Mouse (Mus musculus) MEL (cell line): ENCODE measurements at regions not wholly inside any gene's neighbourhood (a gene's known extent, or its start where the extent isn't known, plus 50 kb on each side); places are given as distances from the start of the nearest gene placed in this dataset.

Experiments used
- DNase-seq: peaks from one replicate; pipeline ENCODE4 v3.0.0; 2011; ENCODE audit warnings: low read depth, low spot score
- H3K27ac ChIP-seq: 2 replicates; pipeline ENCODE4 v1.5.1; 2012; ENCODE audit warnings: low read depth, mild to moderate bottlenecking, control low read depth, low read length, moderate library complexity; ENCODE audit not compliant: control insufficient read depth
- H3K27me3 ChIP-seq, 2 experiments: fragments of 150-350 bp in 1 of 2; sonication (generic) in 1 of 2; 2 replicates each; pipeline ENCODE4 v1.6.1; 2012; ENCODE audit warnings: low read length in 2 of 2, mild to moderate bottlenecking in 2 of 2, improper control_type of control experiment in 1 of 2, moderate library complexity in 1 of 2; ENCODE audit not compliant: insufficient read depth in 2 of 2, control insufficient read depth in 1 of 2
- H3K36me3 ChIP-seq, 2 experiments: 2 replicates each; pipeline ENCODE4 v1.6.1; 2012 to 2014; ENCODE audit warnings: low read length in 2 of 2, improper control_type of control experiment in 1 of 2, inconsistent platforms in 1 of 2, mild to moderate bottlenecking in 1 of 2; ENCODE audit not compliant: insufficient read depth in 2 of 2, control insufficient read depth in 1 of 2
- H3K4me1 ChIP-seq, 2 experiments: fragments of 150-350 bp in 1 of 2; sonication (generic) in 1 of 2; 2 replicates each; pipeline ENCODE4 v1.6.1; 2012; ENCODE audit warnings: low read length in 2 of 2, improper control_type of control experiment in 1 of 2, mild to moderate bottlenecking in 1 of 2; ENCODE audit not compliant: insufficient read depth in 2 of 2, control insufficient read depth in 1 of 2
- H3K4me3 ChIP-seq, 2 experiments: fragments of 150-350 bp in 1 of 2; sonication (generic) in 1 of 2; 2 replicates each; pipeline ENCODE4 v1.5.1; 2012; ENCODE audit warnings: low read depth in 2 of 2, low read length in 2 of 2, mild to moderate bottlenecking in 2 of 2, moderate library complexity in 2 of 2, control low read depth in 1 of 2, improper control_type of control experiment in 1 of 2; ENCODE audit not compliant: control insufficient read depth in 1 of 2, insufficient read depth in 1 of 2
- H3K79me2 ChIP-seq: 2 replicates; pipeline ENCODE4 v1.6.1; 2012; ENCODE audit warnings: mild to moderate bottlenecking, low read length, moderate library complexity; ENCODE audit not compliant: control insufficient read depth, poor library complexity, insufficient read depth
- H3K9ac ChIP-seq: 2 replicates; pipeline ENCODE4 v1.6.1; 2012; ENCODE audit warnings: low read depth, mild to moderate bottlenecking, control low read depth, low read length, moderate library complexity; ENCODE audit not compliant: control insufficient read depth, poor library complexity, severe bottlenecking
- H3K9me3 ChIP-seq: fragments of 150-350 bp; sonication (generic); replicated peaks from 2 replicates; pipeline ENCODE4 v1.6.1; 2012; ENCODE audit warnings: mild to moderate bottlenecking, low read length, improper control_type of control experiment, moderate library complexity; ENCODE audit not compliant: insufficient read depth
- BHLHE40 ChIP-seq: IDR thresholded peaks from 2 replicates; pipeline ENCODE4 v1.6.1; 2012; ENCODE audit warnings: low read depth, mild to moderate bottlenecking, inconsistent platforms, low read length, improper control_type of control experiment, borderline replicate concordance
- CHD1 ChIP-seq: IDR thresholded peaks from 2 replicates; pipeline ENCODE4 v1.6.1; 2012; ENCODE audit warnings: low read depth, mild to moderate bottlenecking, inconsistent platforms, low read length, improper control_type of control experiment
- ELF1 ChIP-seq: IDR thresholded peaks from 2 replicates; pipeline ENCODE4 v1.6.1; 2014; ENCODE audit warnings: low read depth, mild to moderate bottlenecking, inconsistent platforms, low read length, improper control_type of control experiment, moderate library complexity
- EP300 ChIP-seq, 2 experiments: IDR thresholded peaks; 2 replicates each; pipeline ENCODE4 v1.6.1; 2011; ENCODE audit warnings: improper control_type of control experiment in 2 of 2, low read length in 2 of 2, low read depth in 1 of 2, mild to moderate bottlenecking in 1 of 2
- ETS1 ChIP-seq: IDR thresholded peaks from 2 replicates; pipeline ENCODE4 v1.6.1; 2012; ENCODE audit warnings: low read depth, mild to moderate bottlenecking, inconsistent platforms, low read length, improper control_type of control experiment, moderate library complexity
- GABPA ChIP-seq: IDR thresholded peaks from 2 replicates; pipeline ENCODE4 v1.6.1; 2012; ENCODE audit warnings: low read depth, mild to moderate bottlenecking, inconsistent platforms, low read length, improper control_type of control experiment, moderate library complexity
- GATA1 ChIP-seq: IDR thresholded peaks from 2 replicates; pipeline ENCODE4 v1.6.1; 2011; ENCODE audit warnings: low read depth, low read length, improper control_type of control experiment
- JUND ChIP-seq: IDR thresholded peaks from 2 replicates; pipeline ENCODE4 v1.6.1; 2011; ENCODE audit warnings: low read depth, mild to moderate bottlenecking, improper control_type of control experiment, low read length
- KAT2A ChIP-seq: conservative IDR thresholded peaks from 2 replicates; pipeline ENCODE4 v1.6.1; 2012; ENCODE audit warnings: low read depth, low read length, improper control_type of control experiment, inconsistent platforms
- MAX ChIP-seq: IDR thresholded peaks from 2 replicates; pipeline ENCODE4 v1.6.1; 2011; ENCODE audit warnings: low read length, improper control_type of control experiment
- MAZ ChIP-seq: IDR thresholded peaks from 2 replicates; pipeline ENCODE4 v1.6.1; 2012; ENCODE audit warnings: low read depth, mild to moderate bottlenecking, inconsistent platforms, low read length, improper control_type of control experiment
- MXI1 ChIP-seq: IDR thresholded peaks from 2 replicates; pipeline ENCODE4 v1.6.1; 2011; ENCODE audit warnings: mild to moderate bottlenecking, low read depth, low read length, improper control_type of control experiment
- POLR2AphosphoS2 ChIP-seq: IDR thresholded peaks from 2 replicates; pipeline ENCODE4 v1.6.1; 2011; ENCODE audit warnings: low read length, improper control_type of control experiment
- RAD21 ChIP-seq: IDR thresholded peaks from 2 replicates; pipeline ENCODE4 v1.6.1; 2011; ENCODE audit warnings: mild to moderate bottlenecking, low read depth, low read length, improper control_type of control experiment
- RCOR1 ChIP-seq: IDR thresholded peaks from 2 replicates; pipeline ENCODE4 v1.6.1; 2012; ENCODE audit warnings: low read depth, mild to moderate bottlenecking, inconsistent platforms, low read length, improper control_type of control experiment
- SIN3A ChIP-seq: IDR thresholded peaks from 2 replicates; pipeline ENCODE4 v1.6.1; 2012; ENCODE audit warnings: low read length, improper control_type of control experiment, inconsistent platforms
- TAL1 ChIP-seq: IDR thresholded peaks from 2 replicates; pipeline ENCODE4 v1.6.1; 2012; ENCODE audit warnings: mild to moderate bottlenecking, inconsistent platforms, low read length, moderate library complexity, mixed read lengths
- TCF12 ChIP-seq: IDR thresholded peaks from 2 replicates; pipeline ENCODE4 v1.6.1; 2014; ENCODE audit warnings: low read depth, mild to moderate bottlenecking, inconsistent platforms, low read length, improper control_type of control experiment, moderate library complexity
- USF2 ChIP-seq, 2 experiments: IDR thresholded peaks; 2 replicates each; pipeline ENCODE4 v1.6.1; 2011 to 2012; ENCODE audit warnings: improper control_type of control experiment in 2 of 2, low read length in 2 of 2, borderline replicate concordance in 1 of 2, inconsistent platforms in 1 of 2, low read depth in 1 of 2, mild to moderate bottlenecking in 1 of 2; ENCODE audit not compliant: insufficient read depth in 1 of 2
- ZC3H11A ChIP-seq: IDR thresholded peaks from 2 replicates; pipeline ENCODE4 v1.6.1; 2012; ENCODE audit warnings: low read depth, mild to moderate bottlenecking, inconsistent platforms, low read length, improper control_type of control experiment
- ZNF384 ChIP-seq: IDR thresholded peaks from 2 replicates; pipeline ENCODE4 v1.6.1; 2012; ENCODE audit warnings: low read depth, mild to moderate bottlenecking, inconsistent platforms, low read length, improper control_type of control experiment

DNA sequence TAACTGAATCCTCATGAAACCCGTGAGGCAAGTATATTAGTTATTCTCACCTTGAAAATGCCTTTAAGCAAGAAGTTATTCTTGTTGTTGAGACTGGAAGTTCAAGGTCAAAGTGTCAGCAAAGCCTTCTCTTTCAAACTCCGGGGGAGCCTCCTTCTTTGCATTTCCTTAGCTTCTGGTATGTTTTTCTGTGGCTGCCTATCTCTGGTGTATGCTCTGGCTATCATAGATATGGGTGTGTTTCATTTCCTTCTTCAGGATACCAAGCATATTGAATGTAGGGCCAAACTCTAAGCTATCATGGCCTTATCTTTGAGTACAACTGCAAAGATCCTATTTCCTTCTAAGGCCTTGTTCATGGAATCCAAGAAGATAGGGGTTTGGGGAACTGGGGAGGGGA is 213.1 kb upstream of the Atp5g3 start:
- H3K79me2 ChIP-seq = no peaks in the 10 kb centered on the region
- H3K27ac ChIP-seq = no peak overlapping the region
- peaks cover 6 to 19% of the 10 kb centered on the region in 2 experiments for H3K4me1 ChIP-seq
- DNase-seq = peak; percentile 59
- no peak overlapping the region for H3K4me3 ChIP-seq
- H3K9ac ChIP-seq = no peak overlapping the region
- no peaks in the 10 kb centered on the region; a peak in 2 of 4 replicates for H3K27me3 ChIP-seq
- peaks cover 0 to 31% of the 10 kb centered on the region in 2 experiments; a peak in 2 of 4 replicates for H3K36me3 ChIP-seq
- TF ChIP-seq KAT2A (no peak), EP300 (IDR thresholded peaks at IDR 0.05; ENCODE audit: low read depth in 1 of 2, low read length in 2 of 2) (peak; percentile 83 to 85), TCF12 (peak; percentile 84), CHD1 (no peak), ETS1 (peak; percentile 66), SIN3A (peak; percentile 41), GATA1 (peak; percentile 85), JUND (no peak), TAL1 (peak; percentile 11; the same call in 1 of the 2 replicates), RCOR1 (peak; percentile 71; the same call in 1 of the 2 replicates), ELF1 (0 out of 2 replicates have a peak, but pooled peaks have one; percentile 18)
- no peaks in the 10 kb centered on the region for H3K9me3 ChIP-seq

DNA sequence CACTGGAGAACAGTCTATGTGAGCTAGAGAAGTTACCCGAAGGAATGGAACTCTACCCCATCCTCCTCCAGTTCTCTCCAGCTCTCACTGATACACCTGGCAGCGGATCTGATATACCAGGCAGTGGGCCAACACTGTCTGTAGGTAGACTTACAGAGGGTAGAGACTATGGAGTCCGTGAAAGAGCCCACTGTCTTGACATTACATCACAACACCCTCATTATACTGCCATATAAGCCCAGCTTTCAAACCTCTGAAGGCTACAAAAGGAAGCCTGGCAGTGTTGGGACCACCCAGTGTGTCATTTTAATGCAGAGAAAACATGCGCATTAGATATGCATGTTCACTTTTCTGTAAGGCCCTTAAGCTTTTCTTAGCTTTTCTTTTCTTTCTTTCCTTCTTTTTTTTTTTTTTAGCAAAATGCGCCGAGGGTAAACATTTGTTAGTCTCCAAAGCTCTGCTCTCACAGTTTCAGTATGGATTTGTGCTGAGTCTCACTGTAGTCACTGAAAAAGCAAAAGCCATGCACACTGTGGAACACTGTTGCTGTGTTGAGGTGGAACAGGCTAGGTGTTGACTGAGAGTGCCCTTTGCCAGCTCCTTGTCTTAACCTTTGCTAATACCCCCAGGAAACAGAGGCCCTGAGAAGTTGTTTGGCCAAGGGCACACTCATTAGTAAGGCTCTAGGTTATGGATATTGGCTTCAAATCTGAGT is 212.4 kb upstream of the Atp5g3 start:
- no peak for DNase-seq
- H3K36me3 ChIP-seq = peaks cover 0 to 29% of the 10 kb centered on the region in 2 experiments; a peak in 2 of 4 replicates
- no peak overlapping the region for H3K4me3 ChIP-seq
- no peaks in the 10 kb centered on the region for H3K9me3 ChIP-seq
- H3K4me1 ChIP-seq = peaks cover 6 to 19% of the 10 kb centered on the region in 2 experiments
- no peak overlapping the region for H3K9ac ChIP-seq
- H3K27ac ChIP-seq = no peak overlapping the region
- TF ChIP-seq BHLHE40 = no peak
- TF ChIP-seq POLR2AphosphoS2 = no peak
- no peak for TF ChIP-seq MXI1
- TF ChIP-seq GABPA = no peak
- no peak for TF ChIP-seq MAX
- TF ChIP-seq KAT2A = no peak
- no peak for TF ChIP-seq ETS1
- no peak for TF ChIP-seq ZNF384
- TF ChIP-seq RAD21 = no peak
- TF ChIP-seq ZC3H11A = no peak
- TF ChIP-seq MAZ = no peak
- no peak for TF ChIP-seq USF2 (IDR thresholded peaks at IDR 0.05; ENCODE audit: borderline replicate concordance in 1 of 2, insufficient read depth in 1 of 2, low read depth in 1 of 2, low read length in 2 of 2)
- no peak for TF ChIP-seq CHD1
- TF ChIP-seq, all 39 proteins: peak for 0
- no peaks in the 10 kb centered on the region for H3K79me2 ChIP-seq
- peaks cover 0 to 3% of the 10 kb centered on the region in 2 experiments; a peak in 2 of 4 replicates for H3K27me3 ChIP-seq
